Comparison of ENCODE assay signal across 26 mouse cellular contexts in genomic region chr7:42551766-42552165, GRCm38 (mm10). TPM values are rescaled to one million over a fixed set of nuclear protein-coding genes. Genes with fewer than 3 reads are reported as not detected.
"Had no signal": no experiment of that assay in that cellular context is flagged by ENCODE, and none has a peak within 500 bp of the region (broad histone marks: within the 10 kb centered on the region; RNA-seq: fewer than 3 reads in every experiment).

No protein-coding gene starts in this region.

- H3K4me2 ChIP-seq: lung, embryonic 15.5 days; midbrain, embryonic 12.5 days; neural tube, embryonic 13.5 days; neural tube, embryonic 15.5 days; stomach, embryonic 15.5 days had no signal

- DNase-seq: liver, postnatal 0 days; lung, adult 2 months; lung, postnatal 14 days; lung, postnatal 36 days; midbrain, embryonic 14.5 days; right cerebral cortex, postnatal 14 days; thymus, adult 2 months; thymus, postnatal 25 days; thymus, postnatal 4 days had no signal

- H3K4me3 ChIP-seq: lung, embryonic 15.5 days; megakaryocyte, embryonic 14.5 days; midbrain, embryonic 10.5 days; midbrain, embryonic 12.5 days; myocyte; neural tube, embryonic 13.5 days; neural tube, embryonic 15.5 days; stomach, embryonic 15.5 days had no signal

- H3K27me3 ChIP-seq: lung, embryonic 15.5 days; megakaryocyte, embryonic 14.5 days; midbrain, embryonic 12.5 days; neural tube, embryonic 13.5 days; neural tube, embryonic 15.5 days; stomach, embryonic 15.5 days had no signal

- H3K36me3 ChIP-seq: lung, embryonic 15.5 days; midbrain, embryonic 10.5 days; midbrain, embryonic 12.5 days; neural tube, embryonic 13.5 days; neural tube, embryonic 15.5 days; stomach, embryonic 15.5 days had no signal

- ATAC-seq: liver, postnatal 0 days; lung, postnatal 0 days; midbrain, embryonic 16.5 days had no signal

- H3K9me3 ChIP-seq: lung, embryonic 15.5 days; stomach, embryonic 15.5 days had no signal

- H3K4me1 ChIP-seq: lung, embryonic 15.5 days; megakaryocyte, embryonic 14.5 days; midbrain, embryonic 10.5 days; midbrain, embryonic 12.5 days; neural tube, embryonic 13.5 days; neural tube, embryonic 15.5 days; stomach, embryonic 15.5 days had no signal

- H3K27ac ChIP-seq: lung, embryonic 15.5 days; macrophage; midbrain, embryonic 10.5 days; midbrain, embryonic 12.5 days; neural tube, embryonic 13.5 days; neural tube, embryonic 15.5 days; stomach, embryonic 15.5 days; stomach, postnatal 0 days had no signal

- H3K9ac ChIP-seq: liver, postnatal 0 days; lung, embryonic 15.5 days; midbrain, embryonic 12.5 days; neural tube, embryonic 13.5 days; neural tube, embryonic 15.5 days; stomach, embryonic 15.5 days had no signal

RNA-seq across cellular contexts. Expression of gene Gm21028, which starts 26.6 kb away (rescaled TPM):
- total RNA-seq: megakaryocyte progenitor cell, adult 5-6 weeks had no signal
- polyA plus RNA-seq: liver, postnatal 0 days; lung, adult 2 months; lung, embryonic 15.5 days; lung, postnatal 0 days; macrophage; midbrain, embryonic 10.5 days; midbrain, embryonic 12.5 days; midbrain, embryonic 14.5 days; midbrain, embryonic 16.5 days; myocyte; neural tube, embryonic 11.5 days; neural tube, embryonic 13.5 days; neural tube, embryonic 15.5 days; spleen, adult 2 months; stomach, embryonic 15.5 days; stomach, postnatal 0 days; testis, adult 2 months; thymus, adult 2 months; urinary bladder, adult 2 months had no signal

RNA-seq across cellular contexts. Expression of gene Zfp977, which starts 40.6 kb away (rescaled TPM):
- polyA plus RNA-seq: spleen, adult 2 months; thymus, adult 2 months had no signal
